In the genomic region with DNA sequence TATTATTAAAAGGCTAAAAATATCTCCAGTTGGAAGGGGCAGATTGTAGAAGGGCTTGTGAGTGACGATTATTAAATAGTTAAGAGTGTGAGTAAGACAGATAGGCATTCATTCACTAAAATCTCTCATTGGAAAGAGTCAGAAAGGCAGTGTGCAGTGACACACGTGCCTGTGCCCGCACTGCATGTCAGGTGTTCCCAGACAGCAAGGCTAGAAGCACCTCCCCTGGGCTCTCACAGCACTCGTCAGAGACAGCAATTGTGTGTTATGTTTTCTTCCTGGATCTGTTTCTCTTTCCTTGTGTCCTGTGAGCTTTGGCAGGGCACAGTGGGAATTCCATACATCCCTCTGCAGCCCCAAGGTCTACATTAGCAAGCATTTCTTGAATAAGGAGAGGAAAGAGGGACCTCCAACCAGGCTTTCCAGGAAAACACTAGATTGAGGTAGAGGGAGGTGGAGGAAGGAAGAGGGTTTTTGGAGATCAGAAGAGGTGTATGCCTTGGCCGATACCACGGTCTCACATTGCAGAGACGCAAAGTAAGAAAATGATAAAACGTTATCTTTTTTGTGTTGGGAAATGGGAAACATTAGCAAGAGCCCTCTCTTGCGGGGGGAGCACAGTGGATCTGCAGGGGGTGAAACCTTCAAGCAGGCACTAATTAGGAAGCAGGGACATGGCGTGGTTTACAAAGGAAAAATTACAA, we compare ENCODE assay signal across 12 mouse cellular contexts. TPM values are rescaled to one million over a fixed set of nuclear protein-coding genes. Genes with fewer than 3 reads are reported as not detected.
DNase-seq lines count a peak whose midpoint lies in the region; ATAC-seq and TF ChIP-seq lines count a peak whose summit lies in the region.
"Had no signal": no experiment of that assay in that cellular context is flagged by ENCODE, and none has a peak within 500 bp of the region (broad histone marks: within the 10 kb centered on the region; RNA-seq: fewer than 3 reads in every experiment).

No protein-coding gene starts in this region.

- no peak overlapping the region for H3K4me3 ChIP-seq in lung, postnatal 0 days (ENCODE audit: low read depth, low read length)
- H3K4me3 ChIP-seq: left cerebral cortex, adult 2 months; neural tube, embryonic 13.5 days had no signal

- H3K36me3 ChIP-seq in lung, postnatal 0 days (ENCODE audit: insufficient read depth, low read length), result no peaks in the 10 kb centered on the region
- H3K36me3 ChIP-seq: neural tube, embryonic 13.5 days had no signal

- intact Hi-C loops in heart, postnatal 10 days (cut with DNase I), result loop anchor here (10.0 kb wide), 1 partner anchor 650 kb away; no protein-coding TSS in a partner anchor

- H3K27ac ChIP-seq in lung, postnatal 0 days (ENCODE audit: low read length), result no peak overlapping the region
- H3K27ac ChIP-seq: left cerebral cortex, adult 2 months; neural tube, embryonic 13.5 days had no signal

- no peak overlapping the region for H3K4me2 ChIP-seq in lung, postnatal 0 days (replicated peaks; ENCODE audit: low read depth, low read length)
- H3K4me2 ChIP-seq: neural tube, embryonic 13.5 days had no signal

- DNase-seq in lung, postnatal 0 days (ENCODE audit: low spot score), result peak; percentile 6
- DNase-seq in lung, postnatal 25 days (ENCODE audit: low spot score), result no peak
- peak; percentile 29 to 34 for DNase-seq in heart, postnatal 10 days
- no peak for DNase-seq in cerebellum, adult 9-11 months
- DNase-seq in right cerebral cortex, postnatal 10 days (ENCODE audit: low spot score in 2 of 2), result no peak
- no peak for DNase-seq in retina, embryonic 14.5 days (ENCODE audit: low spot score)
- DNase-seq: cerebellum, adult 8-10 months; gastrocnemius, postnatal 36 days; kidney, adult 8-10 months had no signal

- no peak for ATAC-seq in lung, postnatal 0 days
- peak; percentile 57 for ATAC-seq in megakaryocyte progenitor cell, adult 5-6 weeks (replicated peaks; ENCODE audit: poor library complexity)

- 57% methylated on average over 10 of the region's 10 CpGs for WGBS in lung, postnatal 0 days

- no peaks in the 10 kb centered on the region for H3K9me3 ChIP-seq in lung, postnatal 0 days (ENCODE audit: low read length)
- H3K9me3 ChIP-seq: neural tube, embryonic 13.5 days had no signal

- no peaks in the 10 kb centered on the region for H3K4me1 ChIP-seq in lung, postnatal 0 days (ENCODE audit: insufficient read depth, low read depth, low read length)

- no peak overlapping the region for H3K9ac ChIP-seq in lung, postnatal 0 days (replicated peaks; ENCODE audit: low read depth)
- H3K9ac ChIP-seq: neural tube, embryonic 13.5 days had no signal

- no peak for TF ChIP-seq CTCF in lung, postnatal 0 days (IDR thresholded peaks at IDR 0.05)

- H3K27me3 ChIP-seq in lung, postnatal 0 days (replicated peaks; ENCODE audit: insufficient read depth, low read length), result no peaks in the 10 kb centered on the region
- H3K27me3 ChIP-seq: neural tube, embryonic 13.5 days had no signal

- TF ChIP-seq EP300 in lung, postnatal 0 days (IDR thresholded peaks at IDR 0.05), result no peak

RNA-seq across cellular contexts. Expression of a gene that starts 49.2 kb away (rescaled TPM):
- 17.5 and 18.2 TPM in 2 replicates for polyA plus RNA-seq in lung, postnatal 0 days (2015; fragmentation: Nextera tagmentation; extraction: Ambion mirVana)
- total RNA-seq in heart, postnatal 10 days (2021), result 10 to 100 TPM; 19.1 to 23.6 TPM
- 29.8 and 39.2 TPM in 2 replicates for total RNA-seq in megakaryocyte progenitor cell, adult 5-6 weeks (2015)
- total RNA-seq in megakaryocyte progenitor cell, adult 5-6 weeks (2017), result 36.5 and 40.8 TPM in 2 replicates

RNA-seq across cellular contexts. Expression of a gene that starts 49.4 kb away (rescaled TPM):
- 616 and 682 TPM in 2 replicates for polyA plus RNA-seq in lung, postnatal 0 days (2015; fragmentation: Nextera tagmentation; extraction: Ambion mirVana)
- 100 to 1,000 TPM; 174 to 190 TPM for total RNA-seq in heart, postnatal 10 days (2021)
- total RNA-seq in megakaryocyte progenitor cell, adult 5-6 weeks (2015), result 1,237 and 1,239 TPM in 2 replicates
- 1,041 and 1,075 TPM in 2 replicates for total RNA-seq in megakaryocyte progenitor cell, adult 5-6 weeks (2017)

Comparison
In these comparisons a context has a peak if more than half of its experiments do, and no peak if none do; other contexts are left out.
1. DNase-seq: peak in lung, postnatal 0 days (single experiment) and heart, postnatal 10 days (2 of 2); none in lung, postnatal 25 days (single experiment), cerebellum, adult 9-11 months (single experiment), right cerebral cortex, postnatal 10 days (0 of 2) and retina, embryonic 14.5 days (single experiment).
2. RNA of a gene that starts 49.4 kb away (total RNA-seq): 1,041 to 1,239 TPM in megakaryocyte progenitor cell, adult 5-6 weeks; 174 to 190 TPM in heart, postnatal 10 days; every median in the first group is over 4 times any median in the second.